Mouse (Mus musculus) left cerebral cortex, adult 6 months (tissue): Measurements from ENCODE around the gene Aig1. TPM values are rescaled to one million over a fixed set of nuclear protein-coding genes. Genes with fewer than 3 reads are reported as not detected.

Experiments
- long read RNA-seq, 2 experiments: library from polyadenylated mRNA; unstranded; transcript quantifications; one replicate each; pipeline ENCODE4 v2.0.0; 2019 to 2020
- polyA plus RNA-seq: library from polyadenylated mRNA; unstranded; fragments of <200 nt; fragmentation: Nextera tagmentation; gene quantifications from 2 replicates; pipeline ENCODE4 v1.2.3, GENCODE M21; 2021

The Aig1 gene
- 99.5 and 123 TPM in 2 replicates for polyA plus RNA-seq
- long read RNA-seq, experiment 1, transcript Aig1-205 (6 exons, 1,554 nt) = major isoform, 191 of 250 reads
- long read RNA-seq, experiment 1, transcript Aig1-201 (6 exons, 1,439 nt) = minor isoform, 6 of 250 reads
- long read RNA-seq, experiment 1, partial matches to known transcripts = 10 of 250 reads
- long read RNA-seq, experiment 1, other reads (novel, unspliced or antisense) = 38 of 250 reads
- long read RNA-seq, experiment 2, transcript Aig1-205 (6 exons, 1,554 nt) = major isoform, 46 of 95 reads
- long read RNA-seq, experiment 2, partial matches to known transcripts = 34 of 95 reads
- long read RNA-seq, experiment 2, other reads (novel, unspliced or antisense) = 13 of 95 reads

DNA sequence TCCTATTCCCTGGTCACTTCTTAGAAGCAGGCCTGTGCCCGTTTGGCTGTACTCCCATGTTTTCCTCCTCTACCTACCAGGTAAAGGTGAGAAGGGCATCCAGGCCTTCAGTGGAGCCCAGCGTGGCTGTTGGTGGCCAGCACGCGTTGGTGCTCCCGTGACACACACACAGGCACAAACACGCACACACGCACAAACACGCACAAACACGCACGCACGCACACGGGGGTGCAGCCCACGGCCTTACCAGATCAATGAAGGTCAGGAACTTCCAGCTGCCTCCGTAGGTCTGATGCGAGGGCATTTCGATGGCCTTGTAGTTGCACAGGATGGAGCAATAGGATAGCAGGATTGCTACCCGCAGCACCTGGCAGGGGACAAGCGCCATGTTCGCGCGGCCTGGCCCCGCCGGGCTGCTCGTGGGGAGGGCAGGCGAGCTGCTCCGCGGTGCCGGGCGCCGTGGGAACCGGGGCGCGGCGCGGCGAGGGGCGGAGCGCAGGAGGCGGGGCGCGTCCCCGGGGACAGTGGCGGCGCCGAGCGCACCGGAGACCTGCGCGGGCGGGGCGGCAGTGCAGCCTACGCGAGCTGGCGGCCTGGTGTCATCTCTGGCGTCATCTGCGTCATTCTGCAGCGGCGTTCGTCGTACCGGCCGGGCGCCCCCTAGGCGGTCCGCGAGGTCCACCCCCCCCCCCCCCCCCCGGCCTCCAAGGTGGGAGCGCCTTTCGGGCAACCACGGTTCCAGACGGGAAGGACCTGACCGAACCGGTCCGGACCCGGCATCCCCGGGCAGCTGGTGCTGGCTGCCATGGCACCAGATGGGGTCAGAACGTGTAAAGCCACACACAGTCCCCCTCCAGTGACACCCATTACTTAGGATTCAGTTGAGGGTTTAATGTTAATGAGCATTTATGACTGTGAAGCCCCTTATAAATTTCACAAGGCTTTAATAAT, at the start of gene Aig1:
Gene Aig1 (minus strand): TSS at position 610 of the 951 bp plus-strand sequence.

Other genes with a start within 250 kb of the Aig1 start
- gene Hivep2, start 97.1 kb upstream of the Aig1 start, polyA plus RNA-seq = 34.5 and 39.9 TPM in 2 replicates